Mouse (Mus musculus) embryonic facial prominence, embryonic 13.5 days (tissue): ENCODE data around the gene Cyp2j5. TPM values are rescaled to one million over a fixed set of nuclear protein-coding genes. Genes with fewer than 3 reads are reported as not detected.
"Not testable (repeated sequence)": the region's sequence is repeated elsewhere in the genome, so short reads cannot be mapped to it uniquely, and the experiment has no call there.

Source experiments
- ATAC-seq: fragments of 200-750 bp; cut with Nextera tagmentation; 2 replicates; pipeline ENCODE4 v1.8.0; 2017; ENCODE audit warnings: low read depth; ENCODE audit not compliant: insufficient number of reproducible peaks, insufficient read depth, low FRiP score, low TSS enrichment
- H3K27ac ChIP-seq: fragments of 300-500 bp; sonication (generic); 2 replicates; pipeline ENCODE4 v1.5.1; 2015; ENCODE audit warnings: moderate library complexity, mild to moderate bottlenecking, inconsistent platforms
- H3K27me3 ChIP-seq: fragments of 300-500 bp; sonication (generic); 2 replicates; pipeline ENCODE4 v1.6.1; 2015; ENCODE audit warnings: mild to moderate bottlenecking, inconsistent platforms
- H3K36me3 ChIP-seq: fragments of 300-500 bp; sonication (generic); 2 replicates; pipeline ENCODE4 v1.6.1; 2015; ENCODE audit warnings: mild to moderate bottlenecking, inconsistent platforms
- H3K4me1 ChIP-seq: fragments of 300-500 bp; sonication (generic); 2 replicates; pipeline ENCODE4 v1.6.1; 2015; ENCODE audit warnings: inconsistent platforms
- H3K4me2 ChIP-seq: fragments of 300-500 bp; sonication (generic); 2 replicates; pipeline ENCODE4 v1.6.1; 2015; ENCODE audit warnings: moderate library complexity, mild to moderate bottlenecking, inconsistent platforms
- H3K4me3 ChIP-seq: fragments of 300-500 bp; sonication (generic); 2 replicates; pipeline ENCODE4 v1.5.1; 2015; ENCODE audit warnings: mild to moderate bottlenecking, inconsistent platforms
- H3K9ac ChIP-seq: fragments of 300-500 bp; sonication (generic); 2 replicates; pipeline ENCODE4 v1.6.1; 2015; ENCODE audit warnings: mild to moderate bottlenecking, inconsistent platforms
- H3K9me3 ChIP-seq: fragments of 300-500 bp; sonication (generic); 2 replicates; pipeline ENCODE4 v1.6.1; 2016; ENCODE audit warnings: inconsistent platforms
- WGBS: fragments of 180-500 bp; shearing (Covaris S2); methylation state at CpG from one replicate; pipeline ENCODE4 v1.1.7; 2015; ENCODE audit warnings: mixed read lengths; 5-methylcytosine and 5-hydroxymethylcytosine counted together
- polyA plus RNA-seq: library from polyadenylated mRNA; unstranded; fragments of >200 nt; fragmentation: Nextera tagmentation; extraction: Ambion mirVana; gene quantifications from 2 replicates; pipeline ENCODE4 v1.2.1, GENCODE M21; 2015

Gene Cyp2j5
- polyA plus RNA-seq, 1 experiment from 2014 or later = not detected

DNA sequence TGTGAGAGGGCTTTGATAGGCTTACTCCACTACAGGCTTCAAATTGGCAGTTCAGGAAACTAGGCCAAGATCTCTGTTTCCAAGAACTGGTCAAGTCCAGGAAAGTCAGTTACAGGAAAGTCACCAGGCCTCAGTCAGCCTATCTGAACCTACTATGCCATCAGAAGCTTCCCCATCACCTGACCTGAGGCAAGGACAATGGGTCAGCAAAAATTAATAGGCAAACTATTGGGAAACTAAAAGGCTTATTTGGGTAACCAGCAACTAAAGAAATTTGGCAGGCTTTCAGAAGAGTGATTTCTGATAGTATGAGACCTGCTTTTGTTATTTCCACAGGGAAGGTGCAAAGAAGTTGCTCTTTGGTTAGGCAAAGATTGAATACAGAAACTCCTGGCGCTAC is 41.5 kb downstream of the Cyp2j5 start:
- Histone ChIP-seq H3K9ac (no peak overlapping the region), H3K4me2 (no peak overlapping the region), H3K27me3 (no peaks in the 10 kb centered on the region), H3K4me1 (no peaks in the 10 kb centered on the region), H3K4me3 (no peak overlapping the region), H3K27ac (no peak overlapping the region), H3K36me3 (no peaks in the 10 kb centered on the region), H3K9me3 (peaks cover 11% of the 10 kb centered on the region)
- WGBS = 92% methylated on average over 1 of the region's 1 CpGs
- ATAC-seq = no peak

DNA sequence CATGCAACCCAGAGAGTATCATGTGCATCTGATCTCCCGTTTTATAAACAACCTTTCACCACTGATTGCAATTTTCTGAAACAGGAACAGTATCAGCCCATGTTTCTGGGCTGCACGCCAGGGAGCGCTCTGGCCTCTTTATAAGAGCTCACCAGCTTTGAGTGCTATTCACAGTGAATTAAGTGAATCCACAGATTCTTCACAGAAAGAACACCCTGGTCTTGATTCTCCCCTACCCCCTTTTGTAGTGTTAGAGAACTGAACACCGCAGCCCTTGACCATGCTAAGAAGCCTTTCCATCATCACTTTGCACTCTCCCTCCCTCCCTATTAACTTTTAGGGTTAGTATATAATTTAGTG is 72.2 kb downstream of the Cyp2j5 start:
- H3K4me2 ChIP-seq = peak overlapping the region; percentile 69
- no peaks in the 10 kb centered on the region for H3K36me3 ChIP-seq
- ATAC-seq = no peak; the same call in 1 of the 2 replicates
- H3K27me3 ChIP-seq = no peaks in the 10 kb centered on the region
- 30% methylated on average over 4 of the region's 4 CpGs for WGBS
- H3K4me1 ChIP-seq = peaks cover 5% of the 10 kb centered on the region
- peak overlapping the region; percentile 75; the same call in 1 of the 2 replicates for H3K27ac ChIP-seq
- H3K9me3 ChIP-seq = no peaks in the 10 kb centered on the region
- peak overlapping the region; percentile 45 for H3K4me3 ChIP-seq
- H3K9ac ChIP-seq = no peak overlapping the region

DNA sequence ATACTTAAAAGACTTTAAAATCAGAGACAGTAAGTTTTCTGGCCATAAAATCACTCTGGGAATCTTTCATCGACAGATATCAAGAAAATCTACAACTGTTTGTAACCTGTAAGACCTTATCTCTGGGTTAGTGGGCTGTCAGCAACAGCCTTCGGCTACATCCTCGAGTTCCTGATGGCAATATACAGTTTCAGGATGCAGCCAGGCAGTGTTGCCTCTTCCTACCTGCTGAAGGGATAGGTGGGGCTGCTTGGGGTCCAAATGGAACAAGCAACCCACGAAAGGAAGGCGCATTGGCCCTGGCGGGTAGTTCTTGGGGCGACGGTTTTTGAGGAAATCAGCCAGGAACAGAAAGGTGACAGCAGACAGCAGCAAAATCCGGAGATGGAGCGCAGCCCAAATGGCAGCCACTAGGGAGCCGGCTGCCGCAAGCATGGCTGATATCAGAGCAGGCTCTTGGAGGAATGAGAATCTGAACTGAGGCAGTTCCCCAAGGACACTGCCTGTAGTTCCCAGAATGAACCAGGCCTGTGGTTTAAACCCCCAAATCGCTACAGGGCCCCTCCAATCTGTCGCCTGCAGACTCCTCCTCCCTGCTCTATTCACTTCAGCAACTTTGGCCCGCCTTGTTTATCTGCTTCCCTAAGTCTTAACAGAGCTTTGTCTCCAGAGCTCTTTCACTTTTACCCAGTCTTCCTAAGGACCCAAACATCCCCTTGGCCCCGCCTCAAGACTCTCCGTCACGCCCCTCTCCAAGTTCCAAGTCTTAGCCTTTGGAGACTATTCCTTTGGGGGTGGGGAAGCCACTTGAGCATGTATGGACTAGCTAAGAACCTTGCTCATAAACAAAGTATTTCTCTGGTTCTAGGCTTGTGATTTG is 72.8 kb downstream of the Cyp2j5 start, which contains the start of gene Cyp2j9:
TSS of gene Cyp2j9 (minus strand) at position 668 of the 880 bp plus-strand sequence.
- 5% methylated on average over 18 of the region's 18 CpGs for WGBS
- H3K9me3 ChIP-seq = no peaks in the 10 kb centered on the region
- H3K9ac ChIP-seq = peak within 1 kb of the TSS; percentile 71
- peaks cover 5% of the 10 kb centered on the region for H3K4me1 ChIP-seq
- peak; percentile 92 for ATAC-seq
- no peaks in the 10 kb centered on the region for H3K27me3 ChIP-seq
- H3K27ac ChIP-seq = peak within 1 kb of the TSS; percentile 75
- no peaks in the 10 kb centered on the region for H3K36me3 ChIP-seq
- peak within 1 kb of the TSS; percentile 69 for H3K4me2 ChIP-seq
- peak within 1 kb of the TSS; percentile 45 for H3K4me3 ChIP-seq

DNA sequence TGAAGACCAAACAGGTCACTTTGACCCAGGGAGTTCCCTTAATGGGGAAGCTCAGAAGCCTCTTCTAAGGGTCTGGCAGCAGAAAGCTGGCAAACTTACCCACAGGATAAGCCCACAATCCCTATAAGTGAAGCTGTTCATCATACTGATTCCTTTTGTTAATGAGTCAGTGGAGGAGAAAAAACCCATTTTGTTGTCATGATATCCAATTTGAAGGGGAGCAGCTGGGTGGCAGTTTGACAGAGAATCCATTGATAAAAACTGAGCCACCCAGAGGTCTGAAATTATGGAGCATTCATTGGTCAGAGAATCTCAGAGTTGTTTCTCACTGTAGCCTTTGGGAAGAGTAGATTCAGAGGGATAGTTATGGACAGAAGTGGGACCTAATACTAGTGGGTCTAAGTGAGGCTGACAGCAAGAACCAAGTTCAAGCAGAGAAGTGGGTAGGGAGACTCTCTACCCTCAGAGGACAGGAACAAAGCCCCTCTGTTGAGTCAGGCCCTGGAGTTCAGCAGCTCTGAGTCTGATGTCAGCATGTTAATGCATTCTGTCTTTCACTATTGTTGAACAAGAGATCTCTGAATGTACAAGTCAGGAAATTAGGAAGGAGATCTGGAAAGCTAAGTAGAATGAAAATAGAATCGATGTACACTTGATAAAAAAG is 82.4 kb downstream of the Cyp2j5 start:
- H3K4me3 ChIP-seq = no peak overlapping the region

DNA sequence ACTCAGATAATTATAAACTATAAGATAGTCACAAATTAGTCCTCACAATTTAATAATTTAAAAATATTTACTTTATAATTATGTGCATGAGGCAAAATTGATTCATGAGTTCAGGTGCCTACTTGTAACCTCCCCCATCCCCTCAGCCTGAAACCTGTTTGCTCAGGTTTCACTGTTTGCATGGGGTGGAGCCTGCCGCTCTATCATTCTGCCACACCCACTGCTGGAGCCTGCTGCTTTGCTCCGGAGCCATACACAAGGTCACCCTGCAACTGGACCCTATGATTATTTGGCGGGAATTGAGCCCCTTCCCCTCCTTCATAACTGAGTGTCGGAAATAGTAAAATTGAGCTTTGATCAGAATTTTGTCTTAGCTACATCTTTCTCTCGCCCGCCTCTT is 83.6 kb downstream of the Cyp2j5 start:
- ATAC-seq = not testable (repeated sequence)

More for the DNA sequence above, 82.4 kb downstream of the Cyp2j5 start:
- 82% methylated on average over 1 of the region's 1 CpGs for WGBS
- H3K36me3 ChIP-seq = no peaks in the 10 kb centered on the region
- H3K27ac ChIP-seq = no peak overlapping the region
- no peak overlapping the region for H3K9ac ChIP-seq
- ATAC-seq = no peak
- no peaks in the 10 kb centered on the region for H3K27me3 ChIP-seq
- no peaks in the 10 kb centered on the region for H3K4me1 ChIP-seq
- no peak overlapping the region for H3K4me2 ChIP-seq
- no peaks in the 10 kb centered on the region for H3K9me3 ChIP-seq

More for the DNA sequence above, 83.6 kb downstream of the Cyp2j5 start:
- H3K4me1 ChIP-seq, H3K36me3 ChIP-seq, H3K9me3 ChIP-seq, H3K27ac ChIP-seq, H3K9ac ChIP-seq, H3K4me3 ChIP-seq, H3K4me2 ChIP-seq, H3K27me3 ChIP-seq: not testable (repeated sequence)
- 46% methylated on average over 6 of the region's 6 CpGs for WGBS

Other genes with a start within 250 kb of the Cyp2j5 start
- gene Cyp2j8, start 156.8 kb downstream of the Cyp2j5 start, polyA plus RNA-seq = not detected in 2 replicates
- gene Cyp2j6, start 110.5 kb downstream of the Cyp2j5 start, polyA plus RNA-seq = 7.8 and 7.9 TPM in 2 replicates
- 2.3 and 2.4 TPM in 2 replicates for gene Cyp2j9, start 72.6 kb downstream of the Cyp2j5 start, polyA plus RNA-seq
- not detected in 2 replicates for gene Gm12695, start 121.0 kb upstream of the Cyp2j5 start, polyA plus RNA-seq